Mouse (Mus musculus) ES-CJ7 (cell line): ENCODE measurements at regions not wholly inside any gene's neighbourhood (a gene's known extent, or its start where the extent isn't known, plus 50 kb on each side); places are given as distances from the start of the nearest gene placed in this dataset.
"Not testable (repeated sequence)": the region's sequence is repeated elsewhere in the genome, so short reads cannot be mapped to it uniquely, and the experiment has no call there.

Source experiments
- DNase-seq: peaks from one replicate; pipeline ENCODE4 v3.0.0; 2011; ENCODE audit warnings: low read depth, low spot score

DNA sequence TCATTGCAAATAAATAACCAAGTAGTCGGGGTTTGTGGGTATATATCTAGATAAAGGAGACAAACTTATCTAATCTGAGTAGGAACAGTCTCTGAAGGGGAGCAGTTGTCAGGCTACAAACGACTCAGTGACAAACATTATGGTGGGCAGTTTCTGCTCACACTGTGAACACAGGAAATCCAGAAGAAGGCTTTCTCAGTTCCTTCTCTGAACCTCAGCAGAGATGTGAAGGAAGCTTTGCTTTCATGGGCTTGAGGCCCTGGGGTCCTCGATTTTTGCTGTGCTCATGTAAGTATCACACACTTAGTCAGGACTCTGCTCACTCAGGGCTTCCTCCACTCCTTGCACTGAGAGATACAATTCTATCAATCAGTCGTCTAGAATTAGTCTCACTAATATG is 994.7 kb upstream of the Foxg1 start:
- DNase-seq, result no peak

- no peak for DNase-seq
Measured at GRCm38 (mm10) chr12:48388192-48388812, 994.2 kb upstream of the Foxg1 start.

DNA sequence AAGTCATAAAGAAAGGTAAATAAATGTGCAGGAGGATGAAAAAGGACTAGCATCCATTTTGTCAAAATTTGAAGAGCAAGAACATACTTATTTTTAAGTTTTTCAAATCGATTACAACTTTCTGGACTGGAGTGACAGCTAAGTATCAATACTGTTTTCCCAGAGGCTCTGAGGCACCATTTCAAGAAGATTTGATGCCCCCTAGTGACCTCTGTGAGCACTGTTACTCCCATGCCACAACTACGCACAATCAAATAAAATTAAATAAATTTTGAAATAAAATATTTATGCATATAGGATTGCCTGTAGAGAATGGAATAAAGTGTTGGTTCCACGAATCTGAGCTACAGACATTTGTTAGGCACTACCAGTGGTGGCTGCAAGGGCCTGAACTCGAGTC is 991.5 kb upstream of the Foxg1 start:
- DNase-seq, result peak; percentile 6

- no peak for DNase-seq
Measured at GRCm38 (mm10) chr12:48439333-48440046, 943.0 kb upstream of the Foxg1 start.

DNA sequence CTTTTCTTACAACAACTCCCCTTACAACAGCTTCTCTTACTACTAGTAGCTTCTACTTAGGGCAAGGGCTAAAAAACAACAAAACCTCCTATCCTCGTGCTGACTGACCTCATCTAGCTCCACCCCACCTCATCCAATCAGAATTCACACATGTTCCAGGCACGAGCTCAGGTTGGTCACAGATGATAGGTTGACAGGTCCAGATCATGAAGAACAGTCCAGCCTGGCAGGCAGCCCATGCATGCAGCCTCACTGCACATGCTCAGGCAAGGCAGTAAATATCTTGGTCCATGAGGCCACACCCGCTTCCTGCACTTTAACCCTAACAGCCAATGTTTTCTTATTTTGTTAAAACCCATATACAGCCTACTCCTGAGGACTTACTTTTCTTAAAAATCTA is 933.7 kb upstream of the Foxg1 start:
- not testable (repeated sequence) for DNase-seq

- DNase-seq, result no peak
Measured at GRCm38 (mm10) chr12:48462392-48462791, 920.1 kb upstream of the Foxg1 start.

DNA sequence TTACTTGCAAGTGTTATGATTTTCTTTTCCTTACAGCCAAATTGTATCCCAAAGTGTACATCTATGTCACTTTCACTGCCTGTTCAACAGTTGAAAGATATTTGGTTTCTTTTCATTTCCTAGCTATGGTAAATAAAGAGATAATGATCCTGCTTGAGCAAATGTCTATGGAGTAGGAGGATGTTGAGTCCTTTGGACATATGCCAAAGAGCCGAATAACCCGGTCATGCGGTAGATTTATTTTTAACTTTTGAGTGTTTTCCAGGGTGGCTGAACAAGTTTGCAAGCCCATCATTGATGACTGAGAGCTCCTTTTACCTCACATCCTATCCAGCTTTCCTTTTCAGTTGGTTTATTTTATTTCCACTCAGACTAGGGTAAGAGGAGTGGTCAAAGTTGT is 881.7 kb upstream of the Foxg1 start:
- no peak for DNase-seq

DNA sequence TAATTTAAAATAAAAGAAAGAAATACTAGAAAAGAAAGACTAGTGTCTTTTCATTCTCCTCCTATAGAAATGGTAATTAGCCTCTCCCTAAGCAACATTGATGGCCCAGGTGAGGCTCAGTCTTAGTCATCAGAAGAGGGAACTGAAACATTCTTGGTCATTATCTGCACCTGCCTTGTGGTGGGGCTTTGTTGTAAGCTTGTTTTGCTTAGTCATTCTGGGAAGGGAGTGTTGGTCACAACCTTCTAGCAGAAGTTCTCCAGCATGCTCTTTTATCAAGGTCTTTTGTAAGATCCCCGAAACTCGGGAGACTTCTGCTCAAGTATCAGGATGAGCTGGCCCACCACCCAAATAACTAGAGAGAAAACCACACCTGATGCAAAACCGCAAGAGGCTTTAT is 870.9 kb upstream of the Foxg1 start:
- peak; percentile 72 for DNase-seq

DNA sequence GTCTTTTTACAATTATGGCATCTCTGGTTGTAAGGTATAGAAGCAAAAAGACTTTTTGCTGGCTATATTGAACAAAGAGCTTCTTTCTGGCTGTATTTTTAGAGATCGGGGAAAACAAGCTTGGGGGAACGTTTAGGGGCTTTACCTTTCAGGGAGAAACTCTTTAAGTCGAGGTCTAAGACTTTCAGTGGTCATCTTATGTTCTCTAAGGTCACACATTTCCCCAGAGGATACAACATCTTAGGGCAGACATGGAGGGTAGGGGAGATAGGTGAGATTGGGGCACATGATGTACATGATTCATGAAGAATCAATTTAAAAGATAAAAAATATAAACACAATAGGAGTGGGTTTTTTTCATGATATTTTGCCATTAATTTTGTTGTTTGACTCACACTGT is 870.2 kb upstream of the Foxg1 start:
- DNase-seq, result no peak

- peak; percentile 33 for DNase-seq
Measured at GRCm38 (mm10) chr12:48521996-48522395, 860.5 kb upstream of the Foxg1 start.

GRCm38 (mm10) chr12:48559690-48560089 is 822.8 kb upstream of the Foxg1 start:
- not testable (repeated sequence) for DNase-seq

DNA sequence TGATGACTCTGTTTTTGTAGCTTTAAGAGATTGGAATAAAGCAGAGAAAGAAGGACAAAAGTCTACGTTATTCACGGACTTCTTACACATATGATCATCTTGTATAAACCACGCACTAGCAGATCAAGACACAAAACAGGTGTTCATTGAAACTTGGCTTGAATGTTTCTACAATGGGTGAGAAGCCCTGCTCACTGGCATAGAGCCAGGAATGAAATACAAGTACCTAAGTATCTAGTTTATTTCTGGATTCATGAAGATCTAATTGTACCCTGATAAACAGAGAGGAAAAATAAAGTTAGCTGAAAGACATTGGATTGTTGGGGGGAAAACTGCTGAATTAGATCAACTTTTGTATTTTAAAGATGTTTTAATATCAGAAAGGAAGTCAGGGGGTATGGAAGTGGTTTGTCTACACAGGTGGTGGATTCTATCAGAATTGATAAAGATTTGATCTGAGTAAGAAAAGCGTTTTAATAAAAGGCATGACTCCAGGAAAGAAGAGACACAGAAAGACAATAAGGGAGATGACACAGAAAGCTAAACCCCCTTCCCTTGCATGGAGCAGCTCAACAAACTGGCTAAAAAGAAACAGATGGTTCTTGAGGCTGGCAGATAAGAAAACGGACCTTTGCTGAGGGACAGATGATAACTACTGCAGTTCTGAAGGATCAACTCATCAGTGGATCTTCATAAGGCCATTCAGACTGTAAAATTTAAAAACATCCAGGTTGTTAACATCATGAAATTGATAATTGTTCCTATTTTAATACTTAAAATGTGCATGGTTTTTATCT is 777.9 kb upstream of the Foxg1 start:
- DNase-seq, result no peak

DNA sequence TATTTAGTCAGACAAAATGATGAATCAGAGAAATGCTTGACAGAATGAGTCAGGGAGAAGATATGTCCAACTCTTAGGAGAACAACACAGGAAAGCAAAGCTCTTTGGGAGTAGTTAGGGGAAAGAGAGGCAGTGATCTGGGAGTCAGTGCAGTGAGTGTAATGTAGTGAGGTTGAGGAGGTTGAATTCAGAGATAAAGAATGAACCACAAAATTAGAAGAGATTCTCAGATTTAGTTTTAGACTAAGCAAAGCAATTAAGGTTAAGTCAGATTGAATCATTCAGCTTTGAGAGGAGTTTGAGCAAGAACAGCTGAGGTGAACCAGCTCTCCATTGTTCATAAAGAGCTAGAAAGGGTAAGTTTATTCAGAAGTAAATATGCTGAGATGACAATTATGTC is 777.0 kb upstream of the Foxg1 start:
- DNase-seq, result no peak

DNA sequence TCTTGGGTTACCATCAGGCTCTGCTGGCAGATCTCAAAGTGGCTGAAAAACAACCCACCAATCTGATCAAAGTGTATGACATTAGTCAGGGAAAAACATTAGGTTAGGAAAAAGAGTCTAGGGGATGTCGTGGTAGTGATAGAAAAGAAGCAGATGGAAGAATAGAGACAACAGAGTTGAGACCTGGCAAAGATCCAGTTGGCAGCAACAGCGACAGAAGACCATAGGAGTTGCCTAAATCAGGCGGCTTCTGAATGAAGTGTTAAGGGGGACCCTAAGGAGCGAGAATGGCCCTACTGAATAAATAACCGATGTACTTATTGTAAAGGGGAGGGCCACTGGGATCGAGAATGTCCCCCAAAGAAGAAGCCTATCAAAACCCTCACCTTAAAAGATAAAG is 773.1 kb upstream of the Foxg1 start:
- no peak for DNase-seq

GRCm38 (mm10) chr12:48612066-48612465 is 770.4 kb upstream of the Foxg1 start:
- no peak for DNase-seq

GRCm38 (mm10) chr12:48616337-48616736 is 766.1 kb upstream of the Foxg1 start:
- no peak for DNase-seq

GRCm38 (mm10) chr12:48633559-48633958 is 748.9 kb upstream of the Foxg1 start:
- no peak for DNase-seq

DNA sequence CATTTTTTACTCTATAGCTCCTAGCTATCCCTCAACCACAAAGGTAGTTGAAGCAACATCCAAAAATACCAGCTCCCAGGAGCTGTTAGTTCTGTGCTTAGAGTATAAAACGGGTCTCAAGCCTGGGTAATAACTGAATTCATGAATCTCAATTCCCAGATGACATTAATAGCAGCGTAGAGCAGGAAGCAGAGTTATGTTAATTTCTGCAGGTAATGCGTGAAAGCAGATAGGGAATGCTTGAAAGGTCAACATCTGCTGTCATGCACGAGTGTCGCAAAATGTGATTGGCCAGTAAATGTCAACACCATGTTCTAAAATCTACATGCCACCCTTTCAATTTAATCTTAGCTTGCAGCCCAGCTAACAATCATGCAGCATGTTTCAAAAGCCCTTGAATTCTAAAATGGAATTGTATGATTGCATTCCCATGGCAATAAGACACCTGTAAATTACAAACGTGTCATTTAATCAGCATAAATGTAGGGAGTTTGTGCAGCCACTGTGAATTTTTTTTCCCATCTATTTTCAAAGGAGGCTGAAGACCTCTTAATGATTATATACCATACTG is 747.7 kb upstream of the Foxg1 start:
- no peak for DNase-seq

GRCm38 (mm10) chr12:48641974-48642373 is 740.5 kb upstream of the Foxg1 start:
- no peak for DNase-seq

DNA sequence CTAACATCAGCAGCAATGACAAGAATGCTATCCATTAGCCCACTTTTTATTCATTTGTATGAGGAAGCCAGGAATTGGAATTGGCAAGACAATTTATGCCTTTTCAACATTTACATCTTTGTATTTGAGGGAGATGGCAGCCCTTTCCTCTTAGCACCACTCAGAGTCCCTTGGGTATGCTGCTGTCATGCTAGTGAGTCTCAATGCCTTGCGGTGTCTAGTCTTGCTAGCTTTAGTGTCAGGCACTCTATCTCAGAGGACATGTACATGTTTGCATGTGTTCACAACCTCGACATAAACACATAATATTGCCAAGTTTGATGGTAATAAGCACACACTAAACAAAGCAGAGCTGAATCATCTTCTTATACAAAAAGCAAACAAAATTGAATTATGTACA is 737.3 kb upstream of the Foxg1 start:
- DNase-seq, result no peak

- DNase-seq, result no peak
Measured at GRCm38 (mm10) chr12:48645910-48646309, 736.5 kb upstream of the Foxg1 start.

DNA sequence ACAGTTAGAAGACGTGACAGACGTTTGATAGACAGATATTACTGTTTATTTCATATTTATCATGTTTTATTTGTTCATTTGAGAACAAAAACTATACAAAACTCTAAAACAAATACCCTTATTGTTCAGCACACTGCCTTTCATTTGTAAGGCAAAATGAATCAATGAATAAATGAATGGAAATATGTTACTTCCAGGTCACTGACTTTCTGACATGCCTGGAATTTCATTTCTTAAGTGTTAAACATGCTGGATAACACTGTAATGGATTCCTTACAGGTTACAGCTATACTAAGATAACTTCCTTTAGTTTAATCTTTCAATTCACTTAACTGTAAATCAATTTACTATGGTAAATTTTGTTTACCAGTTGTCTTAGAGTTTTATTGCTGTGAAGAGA is 707.3 kb upstream of the Foxg1 start:
- DNase-seq, result no peak
